Mouse (Mus musculus) thymus, postnatal 10 days (tissue): ENCODE data around the gene Sbsn.

Experiments
- DNase-seq, 2 experiments: peaks; one replicate each; pipeline ENCODE4 v3.0.0; 2021; ENCODE audit warnings: low spot score in 2 of 2

The Sbsn gene

GRCm38 (mm10) chr7:30757001-30757400 is 5.7 kb downstream of the Sbsn start:
- no peak for DNase-seq

GRCm38 (mm10) chr7:30758853-30759252 is 7.6 kb downstream of the Sbsn start:
- peak in 1 of 2 experiments; percentile 29 for DNase-seq

GRCm38 (mm10) chr7:30761769-30762352 is 10.6 kb downstream of the Sbsn start:
- DNase-seq: no peak

GRCm38 (mm10) chr7:30763456-30763855 is 12.2 kb downstream of the Sbsn start, which contains the start of gene Dmkn:
Gene Dmkn (plus strand): TSS chr7:30763756.
- DNase-seq: no peak

- DNase-seq: no peak
Observed at GRCm38 (mm10) chr7:30765173-30765572, 13.9 kb downstream of the Sbsn start.

- DNase-seq: no peak
Observed at GRCm38 (mm10) chr7:30766408-30766807, 15.1 kb downstream of the Sbsn start.

GRCm38 (mm10) chr7:30769236-30769635 is 18.0 kb downstream of the Sbsn start:
- no peak for DNase-seq

- DNase-seq: no peak
Observed at GRCm38 (mm10) chr7:30776104-30776503, 24.8 kb downstream of the Sbsn start.

- no peak for DNase-seq
Observed at GRCm38 (mm10) chr7:30777081-30777579, 25.9 kb downstream of the Sbsn start.

- DNase-seq: no peak
Observed at GRCm38 (mm10) chr7:30777911-30778310, 26.6 kb downstream of the Sbsn start.

GRCm38 (mm10) chr7:30781792-30782191 is 30.5 kb downstream of the Sbsn start:
- DNase-seq: peak in 1 of 2 experiments; percentile 31

GRCm38 (mm10) chr7:30782658-30783057 is 31.4 kb downstream of the Sbsn start:
- no peak for DNase-seq

GRCm38 (mm10) chr7:30785154-30785553 is 33.9 kb downstream of the Sbsn start:
- DNase-seq: no peak

GRCm38 (mm10) chr7:30785721-30786546 is 34.7 kb downstream of the Sbsn start:
- DNase-seq: no peak

- no peak for DNase-seq
Observed at GRCm38 (mm10) chr7:30787377-30788022, 36.2 kb downstream of the Sbsn start, which contains the start of gene Krtdap. Gene Krtdap (plus strand): TSS chr7:30787896.

GRCm38 (mm10) chr7:30790141-30790540 is 38.9 kb downstream of the Sbsn start:
- no peak for DNase-seq

- no peak for DNase-seq
Observed at GRCm38 (mm10) chr7:30791921-30792320, 40.6 kb downstream of the Sbsn start.

- no peak for DNase-seq
Observed at GRCm38 (mm10) chr7:30794921-30795320, 43.6 kb downstream of the Sbsn start.

GRCm38 (mm10) chr7:30796790-30797189 is 45.5 kb downstream of the Sbsn start:
- no peak for DNase-seq

GRCm38 (mm10) chr7:30800653-30801052 is 49.4 kb downstream of the Sbsn start:
- DNase-seq: no peak

- DNase-seq: no peak
Observed at GRCm38 (mm10) chr7:30803256-30803655, 52.0 kb downstream of the Sbsn start.

GRCm38 (mm10) chr7:30804026-30804715 is 52.9 kb downstream of the Sbsn start:
- DNase-seq: no peak
